Mouse (Mus musculus) right cerebral cortex, postnatal 4 days (tissue): ENCODE measurements at regions not wholly inside any gene's neighbourhood (a gene's known extent, or its start where the extent isn't known, plus 50 kb on each side); places are given as distances from the start of the nearest gene placed in this dataset.
A peak's percentile ranks its signal among the peaks of the same experiment; 100 is the strongest.

Experiments used
- DNase-seq: peaks from one replicate; pipeline ENCODE4 v3.0.0-alpha.2; 2022

- no peak for DNase-seq
Observed at GRCm38 (mm10) chr4:105469300-105469821, 312.2 kb downstream of the Plpp3 start.

DNA sequence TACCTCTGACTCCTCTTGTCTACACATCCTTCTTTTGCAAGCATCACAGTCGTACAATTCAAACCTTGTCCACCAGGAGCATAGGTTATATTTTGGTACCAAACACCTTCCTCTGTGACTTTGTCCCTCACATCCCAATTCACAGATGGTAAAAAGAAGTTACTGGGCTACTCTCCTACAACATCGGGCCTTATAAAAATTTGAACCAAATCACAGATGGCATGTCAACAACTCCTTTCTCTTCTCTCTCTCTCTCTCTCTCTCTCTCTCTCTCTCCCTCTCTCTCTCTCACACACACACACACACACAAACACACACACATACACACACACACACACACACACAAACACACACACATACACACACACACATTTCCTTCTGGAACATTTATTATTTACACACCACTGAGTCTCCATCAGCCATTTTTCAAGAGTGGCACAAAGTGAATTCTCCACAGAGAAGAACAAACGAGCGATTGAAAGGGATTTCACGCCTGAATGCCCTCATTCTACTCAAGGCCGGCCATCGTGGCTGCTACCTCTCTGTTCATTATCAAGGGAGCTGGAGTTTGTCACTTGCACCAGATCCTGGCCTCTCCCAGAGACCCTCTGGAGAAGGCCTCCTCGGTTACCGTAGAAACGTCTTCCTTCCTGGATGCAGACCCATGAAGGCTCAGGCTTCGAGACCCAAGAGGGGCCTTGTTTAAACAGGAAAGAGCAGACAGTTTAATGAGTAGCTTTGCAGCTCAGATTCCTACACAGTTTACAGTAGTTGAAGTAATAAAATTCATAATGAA, 314.7 kb upstream of the Gm12728 start:
- peak; percentile 16 for DNase-seq

GRCm38 (mm10) chr4:105476332-105476731, 313.3 kb upstream of the Gm12728 start:
- no peak for DNase-seq

DNA sequence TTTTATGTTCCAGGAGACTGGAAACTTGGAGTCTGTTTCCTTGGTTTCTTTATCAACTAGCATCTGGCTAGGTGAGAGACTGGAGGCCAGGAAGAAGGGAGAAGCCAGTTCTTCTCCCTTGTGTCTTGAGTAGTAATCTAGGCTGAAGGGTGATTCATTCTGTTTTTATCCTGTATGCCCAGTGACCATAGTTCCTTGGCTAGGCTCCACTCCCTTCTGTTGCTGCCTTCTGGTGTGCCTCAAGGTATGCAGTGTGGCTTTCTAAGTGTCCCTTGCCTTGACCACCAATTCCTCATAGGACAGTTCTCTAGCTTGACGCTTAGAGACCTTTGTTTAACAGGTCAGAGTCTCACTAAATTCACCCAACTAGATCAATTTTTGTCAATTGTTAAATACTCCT, 303.3 kb upstream of the Gm12728 start:
- no peak for DNase-seq

DNA sequence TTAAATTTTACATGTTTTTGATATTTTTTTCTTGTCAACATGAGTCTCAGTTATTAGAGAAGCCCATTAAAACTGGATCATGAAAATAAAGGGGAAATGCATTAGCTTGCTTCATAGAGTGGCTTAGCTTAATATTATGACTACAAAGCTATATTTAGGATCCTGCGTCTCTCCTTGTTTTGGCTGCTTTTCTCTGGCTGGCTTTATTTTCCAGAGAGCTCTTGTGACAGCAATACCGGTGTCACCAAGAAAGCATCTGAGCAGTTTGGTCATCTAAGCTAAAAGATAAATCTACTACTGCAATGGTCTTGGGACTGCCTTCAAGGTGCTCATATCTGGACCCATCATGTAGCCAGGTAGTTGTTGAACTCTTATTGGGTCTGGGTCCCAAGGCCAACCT, 293.5 kb upstream of the Gm12728 start:
- DNase-seq = no peak

DNA sequence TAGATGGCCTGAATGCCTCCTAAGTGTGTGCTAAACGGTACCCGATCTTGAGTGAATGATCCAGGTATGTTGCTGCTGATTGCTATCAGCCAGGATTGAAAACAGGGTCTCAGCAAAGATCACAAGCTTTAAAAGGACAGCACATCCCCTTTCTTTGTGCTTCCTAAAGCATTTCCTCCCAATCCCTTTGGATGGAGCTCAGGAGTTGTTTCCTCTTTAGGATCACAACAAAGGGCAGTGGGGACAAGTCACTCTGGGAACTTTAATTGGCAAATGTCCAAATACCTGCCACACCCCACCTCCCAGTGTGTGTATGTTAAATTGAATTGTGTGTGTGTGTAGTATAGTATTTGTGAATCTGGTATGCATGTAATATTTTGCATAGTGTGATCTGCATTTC, 283.5 kb upstream of the Gm12728 start:
- DNase-seq = no peak

DNA sequence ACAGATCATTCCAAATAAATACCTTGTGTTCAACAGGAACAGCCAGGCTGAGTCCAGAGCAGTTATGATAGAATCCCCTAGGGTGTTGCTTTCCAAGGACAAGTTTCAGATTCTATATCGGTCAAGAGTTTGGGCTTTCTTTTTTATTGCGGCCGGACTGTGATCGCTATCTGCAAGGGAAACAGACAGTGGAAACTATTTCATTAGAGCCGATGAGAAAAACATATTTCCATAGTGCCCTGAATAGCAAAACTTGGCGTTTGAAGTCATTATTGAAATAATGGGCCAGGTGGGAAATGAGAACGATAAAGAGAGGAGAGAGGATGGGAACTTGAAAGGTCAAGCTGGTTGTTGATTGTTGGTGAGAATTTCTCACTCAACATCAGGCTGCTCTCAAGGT, 282.4 kb upstream of the Gm12728 start:
- no peak for DNase-seq

DNA sequence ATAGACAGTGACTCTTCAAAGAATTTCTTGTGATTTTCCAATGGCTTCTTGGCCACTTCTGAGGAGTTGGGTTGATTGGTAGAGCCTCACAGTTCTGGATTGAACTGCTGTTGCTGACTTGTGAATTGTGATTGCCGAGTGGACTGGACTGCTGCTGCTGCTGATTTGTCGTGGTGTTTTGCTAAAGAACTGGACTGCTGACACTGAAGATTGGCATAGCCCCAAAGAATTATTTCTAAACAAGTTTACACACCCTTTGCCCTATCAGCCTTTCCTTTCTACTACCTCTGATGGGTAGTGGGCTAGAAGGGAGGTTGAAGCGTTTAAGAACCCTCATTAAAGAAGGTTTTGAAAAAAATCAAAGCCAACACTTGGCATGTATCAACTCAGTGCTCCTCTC, 280.6 kb upstream of the Gm12728 start:
- DNase-seq = no peak

GRCm38 (mm10) chr4:105510406-105510805, 279.3 kb upstream of the Gm12728 start:
- DNase-seq = no peak

GRCm38 (mm10) chr4:105525135-105525534, 264.5 kb upstream of the Gm12728 start:
- DNase-seq = no peak

GRCm38 (mm10) chr4:105526755-105527154, 262.9 kb upstream of the Gm12728 start:
- DNase-seq = no peak

DNA sequence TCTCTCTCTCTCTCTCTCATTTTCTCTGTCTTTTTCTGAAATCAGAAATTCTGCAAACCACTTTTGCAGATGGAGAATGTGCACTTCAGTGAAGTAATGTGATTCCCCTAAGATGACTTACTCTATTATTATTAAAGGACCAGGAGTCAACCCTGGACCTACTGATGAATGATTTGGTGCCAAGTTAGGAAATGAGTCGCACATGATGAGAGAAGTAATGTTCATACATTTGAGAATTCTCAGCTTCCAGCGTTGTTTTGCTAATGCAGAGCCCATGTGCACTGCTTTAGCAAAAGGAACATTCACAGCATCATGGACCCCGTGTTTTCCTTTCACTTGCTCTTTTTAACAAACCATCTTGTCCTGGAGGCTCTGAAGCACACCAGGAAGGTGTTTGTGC, 262.4 kb upstream of the Gm12728 start:
- DNase-seq = no peak

GRCm38 (mm10) chr4:105531651-105532425, 257.8 kb upstream of the Gm12728 start:
- DNase-seq = no peak

DNA sequence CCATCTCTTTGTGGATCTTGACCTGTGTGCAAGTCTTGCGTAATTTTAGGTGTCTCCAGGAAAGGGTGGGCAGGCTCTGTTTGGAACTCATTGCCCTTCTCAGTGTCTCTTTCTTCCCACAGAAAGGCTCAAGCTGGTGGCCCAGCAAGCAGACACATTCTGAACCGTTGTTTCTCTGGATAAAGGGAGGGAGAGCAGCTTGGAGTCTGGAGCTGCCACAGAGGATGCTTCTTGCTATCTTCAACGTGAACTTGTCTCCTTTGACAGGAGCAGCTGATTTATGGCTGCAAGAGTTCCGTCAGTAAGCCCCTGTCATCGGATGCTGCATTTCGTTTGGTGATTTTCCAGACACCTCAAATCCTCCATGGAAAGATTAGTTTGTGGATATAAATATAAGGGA, 254.2 kb upstream of the Gm12728 start:
- DNase-seq = no peak

DNA sequence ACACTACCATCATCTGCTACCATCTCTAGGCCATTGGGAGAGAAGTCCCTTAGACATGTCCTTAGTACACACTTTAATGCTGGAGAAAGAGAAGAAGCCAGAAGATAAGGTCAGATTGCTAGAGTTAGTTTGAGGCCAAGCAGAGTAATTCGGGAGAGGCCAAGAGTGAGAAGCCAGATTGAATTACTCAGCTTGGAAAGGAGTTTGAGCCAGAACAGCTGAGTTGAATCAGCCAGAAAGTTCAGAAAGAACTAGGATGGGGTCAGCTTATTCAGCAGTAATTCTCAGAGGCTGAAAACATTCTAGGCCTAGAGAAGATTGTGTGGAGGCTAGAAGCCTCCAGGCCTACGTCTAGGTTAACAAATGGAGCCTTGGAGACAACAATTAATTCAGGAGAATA, 244.2 kb upstream of the Gm12728 start:
- DNase-seq = no peak

GRCm38 (mm10) chr4:105549744-105550440, 239.8 kb upstream of the Gm12728 start:
- no peak for DNase-seq

- no peak for DNase-seq
Observed at GRCm38 (mm10) chr4:105551966-105552685, 237.5 kb upstream of the Gm12728 start.

DNA sequence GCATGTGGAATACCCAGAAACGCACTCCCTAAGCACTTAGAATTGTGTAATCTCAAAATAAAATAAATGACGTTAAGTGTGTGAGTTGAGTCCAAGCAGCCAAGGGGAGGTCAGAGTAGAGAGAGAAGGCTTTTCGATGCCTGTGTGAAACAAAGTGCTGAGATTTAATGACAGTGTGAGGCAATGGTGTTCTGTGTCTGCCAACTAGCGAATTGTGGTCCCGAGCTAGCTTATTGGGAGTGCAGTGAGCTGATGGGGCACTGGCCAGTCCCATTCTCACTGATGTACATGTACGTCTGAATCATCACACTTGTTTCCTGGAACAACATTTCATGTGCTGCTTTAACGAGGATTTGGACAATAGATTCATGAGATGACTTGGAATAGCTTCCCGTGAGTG, 234.7 kb upstream of the Gm12728 start:
- DNase-seq = no peak

GRCm38 (mm10) chr4:105555941-105556340, 233.7 kb upstream of the Gm12728 start:
- no peak for DNase-seq

- no peak for DNase-seq
Observed at GRCm38 (mm10) chr4:105557396-105557795, 232.3 kb upstream of the Gm12728 start.

DNA sequence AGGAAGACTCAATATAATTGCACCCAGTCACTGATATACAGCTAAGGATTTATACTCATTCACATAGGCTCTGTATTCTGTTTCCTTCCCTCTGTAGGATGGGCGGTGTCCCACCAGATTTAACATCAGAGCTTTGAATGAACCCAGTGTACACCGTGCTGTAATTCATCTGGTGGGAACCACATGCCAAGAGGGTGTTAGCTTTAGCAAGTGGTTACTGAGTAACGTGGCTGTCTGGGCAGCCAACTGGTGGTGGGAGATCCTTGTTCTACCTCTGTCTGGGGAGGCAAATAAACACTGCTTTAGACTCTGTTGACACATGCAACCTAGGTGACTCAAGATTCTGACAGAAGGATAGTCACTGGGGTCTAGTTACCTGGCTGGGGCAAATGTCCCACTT, 229.6 kb upstream of the Gm12728 start:
- no peak for DNase-seq

GRCm38 (mm10) chr4:105560781-105561180, 228.9 kb upstream of the Gm12728 start:
- DNase-seq = no peak

- no peak for DNase-seq
Observed at GRCm38 (mm10) chr4:105561611-105562010, 228.1 kb upstream of the Gm12728 start.
